Mouse (Mus musculus) heart, embryonic 15.5 days (tissue): ENCODE results near the gene Slc7a1. TPM values are rescaled to one million over a fixed set of nuclear protein-coding genes. Genes with fewer than 3 reads are reported as not detected.
"Not testable (repeated sequence)": the region's sequence is repeated elsewhere in the genome, so short reads cannot be mapped to it uniquely, and the experiment has no call there.

Experiments used
- ATAC-seq: fragments of 200-750 bp; cut with Nextera tagmentation; replicated peaks from 2 replicates; pipeline ENCODE4 v1.8.0; 2017; ENCODE audit warnings: low read depth, moderate TSS enrichment; ENCODE audit not compliant: insufficient number of reproducible peaks, insufficient read depth, low FRiP score
- H3K27ac ChIP-seq: fragments of 300-500 bp; sonication (generic); 2 replicates; pipeline ENCODE4 v1.5.1; 2015; ENCODE audit warnings: mild to moderate bottlenecking, inconsistent platforms
- H3K27me3 ChIP-seq: fragments of 300-500 bp; sonication (generic); 2 replicates; pipeline ENCODE4 v1.6.1; 2015; ENCODE audit warnings: inconsistent platforms
- H3K36me3 ChIP-seq: fragments of 300-500 bp; sonication (generic); 2 replicates; pipeline ENCODE4 v1.6.1; 2015; ENCODE audit warnings: mild to moderate bottlenecking, inconsistent platforms
- H3K4me1 ChIP-seq: fragments of 300-500 bp; sonication (generic); replicated peaks from 2 replicates; pipeline ENCODE4 v1.6.1; 2015; ENCODE audit warnings: inconsistent platforms
- H3K4me2 ChIP-seq: fragments of 300-500 bp; sonication (generic); 2 replicates; pipeline ENCODE4 v1.6.1; 2015; ENCODE audit warnings: inconsistent platforms, mild to moderate bottlenecking, moderate library complexity
- H3K4me3 ChIP-seq: fragments of 300-500 bp; sonication (generic); 2 replicates; pipeline ENCODE4 v1.5.1; 2015; ENCODE audit warnings: mild to moderate bottlenecking, inconsistent platforms
- H3K9ac ChIP-seq: fragments of 300-500 bp; sonication (generic); 2 replicates; pipeline ENCODE4 v1.6.1; 2015; ENCODE audit warnings: mild to moderate bottlenecking, inconsistent platforms
- H3K9me3 ChIP-seq: fragments of 300-500 bp; sonication (generic); replicated peaks from 2 replicates; pipeline ENCODE4 v1.6.1; 2016; ENCODE audit warnings: inconsistent platforms
- WGBS: fragments of 180-500 bp; shearing (Covaris S2); methylation state at CpG from one replicate; pipeline ENCODE4 v1.1.7; 2015; ENCODE audit warnings: mixed read lengths; 5-methylcytosine and 5-hydroxymethylcytosine counted together
- polyA plus RNA-seq: library from polyadenylated mRNA; unstranded; fragments of >200 nt; fragmentation: Nextera tagmentation; extraction: Ambion mirVana; gene quantifications from 2 replicates; pipeline ENCODE4 v1.2.1, GENCODE M21; 2015

Gene Slc7a1
- polyA plus RNA-seq, 1 experiment from 2014 or later: 13.6 TPM

DNA sequence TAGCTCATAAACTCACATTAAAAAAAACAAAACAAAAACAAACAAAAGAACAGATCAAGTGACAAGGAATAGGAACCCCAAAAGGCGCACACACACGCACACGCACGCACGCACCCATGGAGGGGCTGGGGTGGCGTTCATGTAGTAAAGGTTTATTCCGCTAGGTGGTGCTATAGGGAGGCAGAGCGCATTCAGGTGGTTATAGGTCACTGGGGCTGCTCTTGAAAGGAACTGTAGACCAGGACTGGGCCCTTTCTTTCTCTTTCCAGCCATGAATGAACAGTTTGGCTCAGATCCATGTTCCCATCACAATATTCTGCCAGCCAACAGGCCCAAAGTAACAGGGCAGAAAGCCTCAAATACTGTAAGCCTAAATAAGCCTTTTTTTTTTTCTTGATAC, 53.2 kb downstream of the Slc7a1 start:
- Histone ChIP-seq H3K27ac (no peak overlapping the region), H3K27me3 (no peaks in the 10 kb centered on the region), H3K36me3 (no peaks in the 10 kb centered on the region), H3K4me1 (peaks cover 53% of the 10 kb centered on the region), H3K4me3 (no peak overlapping the region), H3K4me2 (no peak overlapping the region), H3K9ac (no peak overlapping the region), H3K9me3 (no peaks in the 10 kb centered on the region)
- WGBS: 87% methylated on average over 8 of the region's 8 CpGs
- ATAC-seq: no peak

DNA sequence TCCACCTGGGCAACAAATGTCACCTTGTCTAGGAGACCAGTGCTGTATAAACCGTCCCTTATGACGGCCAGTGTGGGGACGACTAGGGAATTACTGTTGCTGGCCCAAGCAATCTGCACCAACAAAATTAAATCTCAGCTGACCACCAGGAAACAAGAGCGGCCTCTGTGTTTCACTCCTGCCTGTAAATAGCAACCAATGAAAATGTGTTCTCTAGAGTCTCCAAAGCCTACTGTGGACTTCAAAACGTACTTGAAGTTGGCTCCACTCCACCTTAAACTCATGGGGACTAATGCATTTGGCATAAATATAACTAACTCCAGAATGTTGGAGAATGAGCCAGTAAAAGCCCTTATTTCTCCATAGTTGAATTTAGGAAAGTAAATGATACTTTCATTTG, 55.3 kb downstream of the Slc7a1 start:
- WGBS: 41% methylated on average over 5 of the region's 5 CpGs
- H3K27ac ChIP-seq: peak overlapping the region; percentile 93
- no peak for ATAC-seq
- no peaks in the 10 kb centered on the region for H3K27me3 ChIP-seq
- no peak overlapping the region for H3K4me3 ChIP-seq
- no peaks in the 10 kb centered on the region for H3K36me3 ChIP-seq
- no peaks in the 10 kb centered on the region for H3K9me3 ChIP-seq
- H3K4me2 ChIP-seq: no peak overlapping the region
- no peak overlapping the region for H3K9ac ChIP-seq
- peaks cover 57% of the 10 kb centered on the region for H3K4me1 ChIP-seq

DNA sequence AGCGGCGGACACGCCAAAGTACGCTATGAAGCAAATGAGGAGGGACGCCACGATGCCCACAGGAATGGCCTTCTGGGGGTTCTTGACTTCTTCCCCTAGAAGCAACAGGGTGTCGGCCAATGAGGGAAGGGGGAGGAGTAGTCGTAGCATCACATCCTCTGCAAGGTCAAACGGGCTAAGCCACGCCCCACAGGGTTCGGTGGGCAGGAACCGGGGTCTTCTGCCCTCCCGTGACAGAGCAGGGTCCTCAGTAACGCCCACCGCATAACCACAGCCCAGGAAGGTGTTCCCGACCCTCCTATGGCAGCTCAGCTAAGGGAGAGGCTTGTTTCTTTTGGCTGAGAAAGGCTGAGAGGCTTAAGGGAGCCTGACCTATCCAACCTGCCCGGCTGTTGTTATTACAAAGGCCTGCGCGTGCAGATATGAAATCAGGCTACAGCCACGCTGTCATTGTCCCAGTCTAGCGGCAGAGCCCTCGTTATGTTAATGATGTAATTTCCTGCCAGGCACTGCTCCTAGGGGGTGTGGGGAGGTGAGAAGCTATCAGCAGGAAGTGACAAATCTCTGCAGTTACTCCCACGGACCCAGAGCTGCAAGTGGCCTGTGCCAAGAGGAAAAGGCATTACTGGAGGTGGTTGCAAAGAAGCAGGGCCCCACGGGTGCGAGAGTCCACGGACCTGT, 57.5 kb downstream of the Slc7a1 start:
- Histone ChIP-seq H3K4me2 (peak overlapping the region; percentile 59), H3K4me3 (peak overlapping the region; percentile 40), H3K27ac (peak overlapping the region; percentile 93), H3K9me3 (no peaks in the 10 kb centered on the region), H3K36me3 (no peaks in the 10 kb centered on the region), H3K27me3 (no peaks in the 10 kb centered on the region), H3K9ac (peak overlapping the region; percentile 29), H3K4me1 (peaks cover 42% of the 10 kb centered on the region)
- 23% methylated on average over 26 of the region's 26 CpGs for WGBS
- ATAC-seq: peak; percentile 87

DNA sequence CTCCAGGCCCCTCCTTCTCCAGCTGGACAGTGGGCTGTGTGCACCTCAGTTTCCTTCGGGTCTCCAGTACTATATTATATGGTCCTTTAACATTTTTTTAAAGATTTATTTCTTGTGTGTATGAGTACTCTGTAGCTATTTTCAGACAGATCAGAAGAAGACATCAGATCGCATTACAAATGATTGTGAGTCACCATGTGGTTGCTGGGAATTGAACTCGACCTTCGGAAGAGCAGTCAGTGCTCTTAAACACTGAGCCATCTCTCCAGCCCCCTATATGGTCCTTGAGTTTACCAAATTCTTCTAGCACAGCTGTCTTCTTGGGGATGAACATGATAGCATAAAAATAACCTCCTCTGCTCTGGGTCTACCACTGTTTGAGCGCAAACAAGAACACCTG, 60.6 kb downstream of the Slc7a1 start:
- no peak overlapping the region for H3K27ac ChIP-seq
- peaks cover 20% of the 10 kb centered on the region; the same call in 1 of the 2 replicates for H3K36me3 ChIP-seq
- H3K4me3 ChIP-seq: no peak overlapping the region
- no peak overlapping the region for H3K9ac ChIP-seq
- peaks cover 28% of the 10 kb centered on the region for H3K4me1 ChIP-seq
- no peak for ATAC-seq
- 83% methylated on average over 5 of the region's 5 CpGs for whole genome bisulfite sequencing
- H3K9me3 ChIP-seq: no peaks in the 10 kb centered on the region
- no peak overlapping the region for H3K4me2 ChIP-seq
- no peaks in the 10 kb centered on the region for H3K27me3 ChIP-seq

DNA sequence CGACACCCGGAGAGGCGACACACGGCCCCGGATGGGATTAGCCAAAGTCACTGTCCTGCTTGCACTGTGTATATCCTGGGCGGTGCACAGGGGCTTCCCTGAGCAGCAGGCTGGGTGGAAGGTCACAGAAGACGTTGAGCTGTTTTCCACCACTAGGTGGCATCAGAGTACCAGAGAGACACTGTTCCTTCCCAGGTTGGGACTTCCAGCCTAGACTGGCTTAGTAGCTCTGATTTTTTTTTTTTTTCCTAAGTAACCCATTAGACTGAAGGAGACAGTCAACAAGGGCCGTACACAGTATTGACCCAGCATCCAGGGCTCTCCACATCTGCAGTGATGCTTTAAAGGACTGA, 67.1 kb downstream of the Slc7a1 start:
- ATAC-seq: peak; percentile 71
- Histone ChIP-seq H3K4me3 (no peak overlapping the region), H3K9me3 (no peaks in the 10 kb centered on the region), H3K27me3 (no peaks in the 10 kb centered on the region), H3K9ac (no peak overlapping the region), H3K4me2 (peak overlapping the region; percentile 29; the same call in 1 of the 2 replicates), H3K36me3 (peaks cover 35% of the 10 kb centered on the region; the same call in 1 of the 2 replicates), H3K4me1 (peaks cover 21% of the 10 kb centered on the region), H3K27ac (no peak overlapping the region)
- WGBS: 27% methylated on average over 8 of the region's 8 CpGs

DNA sequence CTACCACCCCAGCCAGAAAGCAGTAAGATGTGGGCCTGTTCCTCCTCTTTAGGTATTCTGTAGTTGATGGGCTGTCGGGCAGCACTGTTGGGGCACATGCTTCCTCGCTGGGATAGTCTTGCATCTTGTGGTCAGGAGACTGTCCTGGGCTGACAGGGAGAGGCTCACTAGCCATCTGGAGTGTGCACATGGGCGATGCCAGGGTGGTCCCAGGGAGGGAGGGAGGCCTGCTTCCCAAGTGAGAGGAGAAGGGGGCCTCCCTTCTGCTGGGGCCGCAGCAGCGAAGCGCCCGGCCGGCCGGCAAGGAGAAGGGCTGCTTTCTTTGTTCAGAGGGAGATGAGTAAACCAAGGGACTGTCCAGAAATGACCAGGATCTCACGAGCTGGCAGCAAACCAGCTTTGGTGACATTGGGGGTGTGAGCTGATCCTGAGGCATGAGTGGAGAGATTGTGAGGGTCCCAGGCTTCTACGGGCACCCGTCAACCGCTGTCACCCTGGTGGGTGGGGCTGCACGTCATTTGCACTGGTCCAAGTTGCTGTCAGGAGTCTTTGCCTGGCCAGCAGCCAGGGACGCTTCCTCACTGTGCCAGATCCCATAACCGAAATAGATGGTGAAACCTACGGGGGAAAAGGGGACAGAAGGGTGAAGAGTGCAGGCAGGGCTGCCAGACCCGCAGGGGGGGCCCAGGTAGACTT, 67.6 kb downstream of the Slc7a1 start:
- Histone ChIP-seq H3K9me3 (no peaks in the 10 kb centered on the region), H3K36me3 (peaks cover 35% of the 10 kb centered on the region; the same call in 1 of the 2 replicates), H3K27ac (no peak overlapping the region), H3K27me3 (no peaks in the 10 kb centered on the region), H3K4me2 (peak overlapping the region; percentile 29; the same call in 1 of the 2 replicates), H3K4me1 (peaks cover 21% of the 10 kb centered on the region), H3K9ac (no peak overlapping the region), H3K4me3 (no peak overlapping the region)
- WGBS: 69% methylated on average over 18 of the region's 18 CpGs
- ATAC-seq: 0 out of 2 replicates have a peak, but pooled peaks have one; percentile 13

DNA sequence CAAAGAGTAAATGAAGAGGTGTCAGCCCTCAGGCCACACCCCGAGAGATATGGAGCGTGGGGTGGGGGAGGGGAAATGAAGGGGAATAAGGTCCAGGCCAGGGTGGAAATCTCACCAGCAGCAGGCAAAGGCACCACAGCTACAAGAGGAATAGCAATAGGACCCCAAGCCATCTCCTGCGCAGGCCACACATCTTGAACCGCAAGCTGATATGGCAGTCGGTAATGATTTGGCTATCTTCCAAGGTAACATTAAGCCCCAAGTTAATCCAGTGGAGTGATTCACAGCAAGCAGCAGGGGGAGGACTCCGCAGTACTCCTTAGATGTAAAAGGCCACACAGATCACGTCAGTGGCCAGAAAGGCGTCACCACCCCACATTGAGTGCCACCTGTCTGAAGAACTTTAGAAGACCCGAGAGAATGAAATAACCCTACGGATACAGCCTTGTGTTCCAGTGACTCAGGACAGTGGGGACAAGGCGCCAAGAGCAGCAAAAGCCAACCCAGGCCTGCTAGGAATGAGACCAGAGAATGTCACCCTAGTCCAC, 68.4 kb downstream of the Slc7a1 start:
- Histone ChIP-seq H3K9me3 (no peaks in the 10 kb centered on the region), H3K4me3 (no peak overlapping the region), H3K9ac (no peak overlapping the region), H3K4me1 (peaks cover 21% of the 10 kb centered on the region), H3K4me2 (no peak overlapping the region), H3K36me3 (peaks cover 28% of the 10 kb centered on the region; the same call in 1 of the 2 replicates), H3K27me3 (no peaks in the 10 kb centered on the region), H3K27ac (no peak overlapping the region)
- 51% methylated on average over 11 of the region's 11 CpGs for WGBS
- no peak for ATAC-seq

DNA sequence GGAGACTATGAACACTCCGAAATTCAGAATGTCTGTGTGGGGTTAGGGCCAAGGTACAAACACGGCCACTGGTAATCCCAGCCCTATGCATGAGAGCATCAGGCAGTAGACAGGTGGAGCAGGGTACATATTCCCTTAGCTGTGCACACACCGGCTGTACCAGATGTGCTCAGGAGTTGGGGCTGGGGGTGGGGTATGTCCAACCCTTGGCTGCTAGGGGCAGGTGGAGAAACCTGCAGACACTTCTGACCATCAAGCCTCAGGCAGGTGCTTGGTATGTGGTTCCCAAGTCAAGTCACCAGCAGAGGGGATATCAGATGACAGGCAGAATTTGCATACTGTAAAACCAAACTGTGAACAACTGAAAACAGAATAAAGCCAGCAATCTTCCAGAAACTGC, 70.7 kb downstream of the Slc7a1 start:
- peaks cover 15% of the 10 kb centered on the region; the same call in 1 of the 2 replicates for H3K36me3 ChIP-seq
- peaks cover 21% of the 10 kb centered on the region for H3K4me1 ChIP-seq
- no peak for ATAC-seq
- H3K9ac ChIP-seq: no peak overlapping the region
- 84% methylated on average over 3 of the region's 3 CpGs for WGBS
- H3K27ac ChIP-seq: no peak overlapping the region
- H3K9me3 ChIP-seq: no peaks in the 10 kb centered on the region
- no peaks in the 10 kb centered on the region for H3K27me3 ChIP-seq
- H3K4me3 ChIP-seq: no peak overlapping the region
- no peak overlapping the region for H3K4me2 ChIP-seq

DNA sequence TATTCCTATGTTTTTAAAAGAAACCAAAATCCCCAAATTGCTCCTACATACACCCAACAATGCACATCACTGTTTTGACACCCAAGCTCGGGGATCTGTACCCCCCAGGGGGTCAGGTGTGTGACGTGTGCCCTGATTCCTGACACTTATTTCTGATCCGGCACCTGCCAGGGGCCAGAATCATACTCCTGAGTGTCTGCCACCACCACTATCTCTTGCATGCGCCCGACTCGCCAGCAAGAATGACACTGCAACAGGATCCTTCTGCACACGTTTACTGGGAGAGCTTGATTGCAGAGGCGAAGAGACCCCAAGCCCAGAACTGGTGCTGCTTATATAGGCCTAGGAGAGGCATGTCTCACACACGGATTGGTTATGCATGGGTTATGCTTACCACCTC, 73.4 kb downstream of the Slc7a1 start:
- not testable (repeated sequence) for H3K27ac ChIP-seq, H3K36me3 ChIP-seq, H3K27me3 ChIP-seq, H3K4me2 ChIP-seq, H3K4me3 ChIP-seq, H3K4me1 ChIP-seq, H3K9ac ChIP-seq, ATAC-seq, H3K9me3 ChIP-seq
- WGBS: 85% methylated on average over 9 of the region's 9 CpGs

DNA sequence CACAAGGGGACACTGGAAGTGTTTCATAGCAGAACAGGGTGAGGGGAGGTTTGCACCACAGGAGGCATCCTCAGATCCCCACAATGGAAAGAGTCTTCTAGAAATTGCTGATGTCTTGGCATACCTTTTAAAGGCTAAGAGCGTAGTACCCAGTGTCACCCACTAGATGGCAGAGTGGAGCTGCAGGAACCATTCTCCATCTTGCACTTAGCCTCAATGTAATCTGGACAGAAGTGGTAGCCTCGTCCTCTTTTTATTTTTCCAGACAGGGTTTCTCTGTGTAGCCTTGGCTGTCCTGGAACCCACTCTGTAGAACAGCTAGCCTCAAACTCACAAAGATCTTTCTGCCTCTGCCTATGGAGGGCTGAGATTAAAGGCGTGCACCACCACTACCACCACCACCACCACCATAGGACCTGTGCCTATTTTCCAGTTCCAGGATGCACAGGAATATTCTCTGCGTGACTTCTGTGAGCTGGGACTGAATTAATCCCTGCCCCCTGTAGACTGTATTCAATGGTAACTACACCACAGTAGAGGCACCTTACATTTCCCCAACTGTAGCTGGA, 74.3 kb downstream of the Slc7a1 start:
- WGBS: 44% methylated on average over 4 of the region's 4 CpGs
- no peak overlapping the region for H3K9ac ChIP-seq
- H3K36me3 ChIP-seq: no peaks in the 10 kb centered on the region
- no peak overlapping the region for H3K4me3 ChIP-seq
- ATAC-seq: no peak
- no peak overlapping the region for H3K27ac ChIP-seq
- H3K4me1 ChIP-seq: no peaks in the 10 kb centered on the region
- no peaks in the 10 kb centered on the region for H3K27me3 ChIP-seq
- H3K4me2 ChIP-seq: no peak overlapping the region
- H3K9me3 ChIP-seq: no peaks in the 10 kb centered on the region

DNA sequence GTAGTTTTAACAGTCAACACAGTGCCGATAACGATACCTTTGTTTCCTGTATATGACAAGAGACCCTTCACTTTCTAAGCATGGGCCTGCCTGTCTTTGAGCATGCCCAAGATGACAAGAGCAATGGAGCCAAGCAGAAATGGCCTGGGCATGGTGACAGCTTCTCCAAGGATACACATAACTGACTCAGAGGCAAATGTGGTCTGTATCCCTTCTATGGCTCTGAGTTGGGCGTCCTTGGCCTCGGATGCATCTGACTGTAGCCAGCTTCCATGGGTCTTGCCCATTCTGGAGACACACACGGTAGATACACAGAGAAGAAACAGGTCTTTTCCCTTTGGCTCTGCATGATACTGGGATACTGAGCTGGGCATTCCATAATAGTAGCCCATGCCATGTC, 84.8 kb downstream of the Slc7a1 start:
- Histone ChIP-seq H3K9ac (no peak overlapping the region), H3K9me3 (no peaks in the 10 kb centered on the region), H3K36me3 (peaks cover 13% of the 10 kb centered on the region), H3K4me1 (0 out of 2 replicates have a peak, but pooled peaks cover 2% of the 10 kb centered on the region), H3K4me2 (no peak overlapping the region), H3K4me3 (no peak overlapping the region), H3K27me3 (no peaks in the 10 kb centered on the region), H3K27ac (no peak overlapping the region)
- no peak for ATAC-seq
- WGBS: 91% methylated on average over 5 of the region's 5 CpGs
